7 mouse cellular contexts compared by ENCODE assay signal in genomic region chr4:128729033-128729708, GRCm38 (mm10). TPM values are rescaled to one million over a fixed set of nuclear protein-coding genes. Genes with fewer than 3 reads are reported as not detected.
DNase-seq lines count a peak whose midpoint lies in the region; ATAC-seq lines count a peak whose summit lies in the region.

No protein-coding gene starts in this region.

- peak; percentile 67 for ATAC-seq in forebrain, embryonic 13.5 days
- ATAC-seq in liver, embryonic 13.5 days (ENCODE audit: low read depth): no peak
- no peak for ATAC-seq in stomach, embryonic 16.5 days (ENCODE audit: insufficient read depth, low FRiP score)

- H3K27ac ChIP-seq in forebrain, embryonic 13.5 days: peak overlapping the region; percentile 97
- 0 out of 2 replicates have a peak overlapping the region, but pooled peaks have one; percentile 89 for H3K27ac ChIP-seq in liver, embryonic 13.5 days
- H3K27ac ChIP-seq in stomach, embryonic 16.5 days (ENCODE audit: low read length): peak overlapping the region; percentile 89

- H3K4me2 ChIP-seq in forebrain, embryonic 13.5 days: peak overlapping the region; percentile 93
- peak overlapping the region; percentile 93 for H3K4me2 ChIP-seq in liver, embryonic 13.5 days
- H3K4me2 ChIP-seq in stomach, embryonic 16.5 days (ENCODE audit: low read depth, low read length): peak overlapping the region; percentile 82

- H3K9ac ChIP-seq in forebrain, embryonic 13.5 days: peak overlapping the region; percentile 100
- H3K9ac ChIP-seq in liver, embryonic 13.5 days: peak overlapping the region; percentile 97
- H3K9ac ChIP-seq in stomach, embryonic 16.5 days (ENCODE audit: low read length): peak overlapping the region; percentile 99

- H3K36me3 ChIP-seq in forebrain, embryonic 13.5 days (ENCODE audit: poor library complexity, severe bottlenecking): peaks cover 23% of the 10 kb centered on the region
- H3K36me3 ChIP-seq in liver, embryonic 13.5 days: peaks cover 15% of the 10 kb centered on the region
- H3K36me3 ChIP-seq in stomach, embryonic 16.5 days (ENCODE audit: control insufficient read depth, insufficient read depth, low read length): no peaks in the 10 kb centered on the region

- peak overlapping the region; percentile 99 for H3K4me3 ChIP-seq in forebrain, embryonic 13.5 days
- H3K4me3 ChIP-seq in liver, embryonic 13.5 days (replicated peaks): peak overlapping the region; percentile 92
- H3K4me3 ChIP-seq in stomach, embryonic 16.5 days (replicated peaks; ENCODE audit: low read length): peak overlapping the region; percentile 86

- WGBS in forebrain, embryonic 13.5 days: 3% methylated on average over 15 of the region's 15 CpGs
- WGBS in liver, embryonic 13.5 days (ENCODE audit: insufficient replicate concordance): 31% methylated on average over 15 of the region's 15 CpGs
- WGBS in stomach, embryonic 16.5 days: 13% methylated on average over 15 of the region's 15 CpGs

- no peaks in the 10 kb centered on the region for H3K27me3 ChIP-seq in forebrain, embryonic 13.5 days
- H3K27me3 ChIP-seq in liver, embryonic 13.5 days: no peaks in the 10 kb centered on the region
- H3K27me3 ChIP-seq in stomach, embryonic 16.5 days (ENCODE audit: control insufficient read depth, insufficient read depth, low read length): no peaks in the 10 kb centered on the region

- H3K9me3 ChIP-seq in forebrain, embryonic 13.5 days (replicated peaks): no peaks in the 10 kb centered on the region
- H3K9me3 ChIP-seq in liver, embryonic 13.5 days (replicated peaks): no peaks in the 10 kb centered on the region
- H3K9me3 ChIP-seq in stomach, embryonic 16.5 days (replicated peaks; ENCODE audit: control insufficient read depth, low read length): no peaks in the 10 kb centered on the region

- H3K4me1 ChIP-seq in forebrain, embryonic 13.5 days: peaks cover 76% of the 10 kb centered on the region
- peaks cover 64% of the 10 kb centered on the region for H3K4me1 ChIP-seq in liver, embryonic 13.5 days (replicated peaks)
- peaks cover 56% of the 10 kb centered on the region for H3K4me1 ChIP-seq in stomach, embryonic 16.5 days (ENCODE audit: control insufficient read depth, insufficient read depth, low read length)

- peak; percentile 11 for DNase-seq in thymus, postnatal 14 days
- no peak for DNase-seq in thymus, postnatal 10 days (ENCODE audit: low spot score in 2 of 2)
- no peak for DNase-seq in liver, embryonic 13.5 days
- no peak for DNase-seq in embryo, embryonic 10 days (ENCODE audit: low spot score)
- no peak for DNase-seq in frontal cortex, postnatal 14 days (ENCODE audit: low spot score in 2 of 2)

RNA-seq across cellular contexts. Expression of gene A3galt2, which starts 26.0 kb away (rescaled TPM):
- 0.67 and 0.88 TPM in 2 replicates for polyA plus RNA-seq in forebrain, embryonic 13.5 days (2015; fragmentation: Nextera tagmentation; extraction: Ambion mirVana)
- not detected in 2 replicates for polyA plus RNA-seq in liver, embryonic 13.5 days (2015; fragmentation: Nextera tagmentation; extraction: Ambion mirVana)
- 0.10 TPM in 2 replicates for polyA plus RNA-seq in stomach, embryonic 16.5 days (2015; fragmentation: Nextera tagmentation; extraction: Ambion mirVana)
